Mouse (Mus musculus): ENCODE measurements around the gene 1110059E24Rik. TPM values are rescaled to one million over a fixed set of nuclear protein-coding genes. Genes with fewer than 3 reads are reported as not detected.

1110059E24Rik gene
- polyA plus RNA-seq, 1 experiment from 2014 or later, result 59.6 TPM

GRCm38 (mm10) chr19:21549713-21550112, 103.1 kb downstream of the 1110059E24Rik start:
- ATAC-seq, result no peak
- Histone ChIP-seq H3K9ac (ENCODE audit: low read depth, low read length) (no peak overlapping the region), H3K4me1 (ENCODE audit: control insufficient read depth, insufficient read depth, low read depth, low read length) (no peaks in the 10 kb centered on the region), H3K27ac (ENCODE audit: low read depth, low read length) (no peak overlapping the region), H3K9me3 (ENCODE audit: control insufficient read depth, low read length) (no peaks in the 10 kb centered on the region), H3K4me2 (ENCODE audit: low read length) (no peak overlapping the region), H3K36me3 (ENCODE audit: control insufficient read depth, insufficient read depth, low read length) (no peaks in the 10 kb centered on the region), H3K27me3 (replicated peaks; ENCODE audit: control insufficient read depth, insufficient read depth, low read length) (no peaks in the 10 kb centered on the region), H3K4me3 (ENCODE audit: low read length) (no peak overlapping the region)
- 90% methylated on average over 3 of the region's 3 CpGs for WGBS

DNA sequence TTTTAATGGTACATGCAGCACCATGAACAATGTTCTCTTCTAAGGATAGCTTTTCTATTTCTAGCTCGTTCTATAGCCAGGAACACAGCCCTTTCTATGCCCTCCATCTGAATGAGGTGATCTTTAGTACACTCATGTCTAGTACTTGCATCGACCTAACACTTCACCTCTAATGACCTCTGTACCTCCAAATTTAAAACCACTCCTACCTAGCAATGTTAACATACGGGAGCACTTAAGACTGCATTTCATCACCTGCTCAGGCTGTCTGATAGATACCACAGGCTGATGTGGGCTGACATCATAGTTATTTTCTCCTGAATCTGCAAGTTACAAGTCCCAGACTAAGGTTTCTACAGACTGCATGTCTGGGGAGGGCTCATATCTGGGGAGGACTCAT, 103.8 kb downstream of the 1110059E24Rik start:
- Histone ChIP-seq H3K27me3 (replicated peaks; ENCODE audit: control insufficient read depth, insufficient read depth, low read length) (no peaks in the 10 kb centered on the region), H3K9ac (ENCODE audit: low read depth, low read length) (no peak overlapping the region), H3K27ac (ENCODE audit: low read depth, low read length) (no peak overlapping the region), H3K4me3 (ENCODE audit: low read length) (no peak overlapping the region), H3K9me3 (ENCODE audit: control insufficient read depth, low read length) (no peaks in the 10 kb centered on the region), H3K4me1 (ENCODE audit: control insufficient read depth, insufficient read depth, low read depth, low read length) (no peaks in the 10 kb centered on the region), H3K36me3 (ENCODE audit: control insufficient read depth, insufficient read depth, low read length) (no peaks in the 10 kb centered on the region), H3K4me2 (ENCODE audit: low read length) (no peak overlapping the region)
- no peak for ATAC-seq
- WGBS, result 81% methylated on average over 3 of the region's 3 CpGs

DNA sequence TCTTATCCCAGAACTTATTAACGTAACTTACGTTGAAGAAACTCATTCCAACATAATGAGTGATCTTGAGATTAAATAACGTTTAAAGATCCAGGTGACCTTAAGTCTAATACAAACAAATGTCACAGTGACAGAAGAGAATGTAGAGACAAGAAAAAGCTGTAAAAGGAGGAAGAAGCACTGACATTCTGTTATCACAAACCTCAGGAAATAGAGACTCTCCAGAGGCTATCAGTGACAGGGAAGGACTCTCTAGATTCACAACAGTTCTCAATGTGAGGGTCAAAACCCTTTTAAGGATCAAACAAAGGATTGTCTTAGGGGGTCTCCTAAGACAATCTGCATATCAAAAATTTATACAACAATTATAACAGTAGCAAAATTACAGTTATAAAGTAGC, 115.7 kb downstream of the 1110059E24Rik start:
- no peaks in the 10 kb centered on the region for H3K36me3 ChIP-seq (ENCODE audit: control insufficient read depth, insufficient read depth, low read length)
- no peak overlapping the region for H3K27ac ChIP-seq (ENCODE audit: low read depth, low read length)
- no peak overlapping the region for H3K4me2 ChIP-seq (ENCODE audit: low read length)
- H3K27me3 ChIP-seq (replicated peaks; ENCODE audit: control insufficient read depth, insufficient read depth, low read length), result no peaks in the 10 kb centered on the region
- H3K9ac ChIP-seq (ENCODE audit: low read depth, low read length), result no peak overlapping the region
- H3K9me3 ChIP-seq (ENCODE audit: control insufficient read depth, low read length), result no peaks in the 10 kb centered on the region; the same call in 1 of the 2 replicates
- ATAC-seq, result no peak
- 82% methylated on average over 3 of the region's 3 CpGs for WGBS
- no peaks in the 10 kb centered on the region for H3K4me1 ChIP-seq (ENCODE audit: control insufficient read depth, insufficient read depth, low read depth, low read length)
- H3K4me3 ChIP-seq (ENCODE audit: low read length), result no peak overlapping the region

Other genes with a start within 250 kb of the 1110059E24Rik start
- gene Gda, start 179.5 kb downstream of the 1110059E24Rik start, polyA plus RNA-seq (2015; fragmentation: Nextera tagmentation; extraction: Ambion mirVana), result 0.55 and 0.71 TPM in 2 replicates
- 27.6 and 38.4 TPM in 2 replicates for gene Abhd17b, start 209 bp upstream of the 1110059E24Rik start, polyA plus RNA-seq (2015; fragmentation: Nextera tagmentation; extraction: Ambion mirVana)
- 15.4 and 22.2 TPM in 2 replicates for gene Cemip2, start 125.4 kb upstream of the 1110059E24Rik start, polyA plus RNA-seq (2015; fragmentation: Nextera tagmentation; extraction: Ambion mirVana)

Data from hindbrain, embryonic 16.5 days (tissue).